ENCODE assay signal across 19 mouse cellular contexts in genomic region chr1:55134301-55134700, GRCm38 (mm10). TPM values are rescaled to one million over a fixed set of nuclear protein-coding genes. Genes with fewer than 3 reads are reported as not detected.
DNase-seq lines count a peak whose midpoint lies in the region; ATAC-seq and TF ChIP-seq lines count a peak whose summit lies in the region.
"Had no signal": no experiment of that assay in that cellular context is flagged by ENCODE, and none has a peak within 500 bp of the region (broad histone marks: within the 10 kb centered on the region; RNA-seq: fewer than 3 reads in every experiment).

No protein-coding gene starts in this region.

- peaks cover 13% of the 10 kb centered on the region for H3K4me1 ChIP-seq in forebrain, embryonic 14.5 days (ENCODE audit: control insufficient read depth, insufficient read depth, low read length)
- peaks cover 14% of the 10 kb centered on the region for H3K4me1 ChIP-seq in forebrain, embryonic 15.5 days
- H3K4me1 ChIP-seq in heart, adult 2 months (ENCODE audit: control insufficient read depth, insufficient read depth, low read length), result peaks cover 7% of the 10 kb centered on the region

- H3K9me3 ChIP-seq in forebrain, embryonic 14.5 days (replicated peaks; ENCODE audit: control insufficient read depth, low read length), result no peaks in the 10 kb centered on the region
- no peaks in the 10 kb centered on the region for H3K9me3 ChIP-seq in forebrain, embryonic 15.5 days
- H3K9me3 ChIP-seq: G1E had no signal

- TF ChIP-seq EP300 in heart, adult 2 months (IDR thresholded peaks at IDR 0.05; ENCODE audit: insufficient read depth, low read depth, low read length), result no peak

- H3K4me3 ChIP-seq in forebrain, embryonic 14.5 days (ENCODE audit: low read depth, low read length), result no peak overlapping the region
- H3K4me3 ChIP-seq in forebrain, embryonic 15.5 days, result no peak overlapping the region
- no peak overlapping the region for H3K4me3 ChIP-seq in heart, adult 2 months

- H3K9ac ChIP-seq in forebrain, embryonic 14.5 days (ENCODE audit: low read length), result 0 out of 2 replicates have a peak overlapping the region, but pooled peaks have one; percentile 5
- H3K9ac ChIP-seq in forebrain, embryonic 15.5 days (replicated peaks), result no peak overlapping the region
- no peak overlapping the region for H3K9ac ChIP-seq in heart, adult 2 months (ENCODE audit: low read depth, low read length)

- TF ChIP-seq POLR2A in heart, adult 2 months (IDR thresholded peaks at IDR 0.05; ENCODE audit: insufficient read depth, low read depth, low read length), result no peak

- no peak overlapping the region for H3K4me2 ChIP-seq in forebrain, embryonic 14.5 days (ENCODE audit: low read length)
- no peak overlapping the region for H3K4me2 ChIP-seq in forebrain, embryonic 15.5 days (replicated peaks)

- H3K36me3 ChIP-seq in forebrain, embryonic 14.5 days (ENCODE audit: control insufficient read depth, insufficient read depth, low read length), result peaks cover 4% of the 10 kb centered on the region; the same call in 1 of the 2 replicates
- H3K36me3 ChIP-seq in forebrain, embryonic 15.5 days, result peaks cover 9% of the 10 kb centered on the region; the same call in 1 of the 2 replicates
- peaks cover 14% of the 10 kb centered on the region for H3K36me3 ChIP-seq in heart, adult 2 months (ENCODE audit: control insufficient read depth, insufficient read depth, low read length)

- H3K27ac ChIP-seq in forebrain, embryonic 14.5 days (ENCODE audit: low read depth, low read length), result no peak overlapping the region
- no peak overlapping the region for H3K27ac ChIP-seq in forebrain, embryonic 15.5 days (replicated peaks)
- H3K27ac ChIP-seq in heart, adult 2 months, result no peak overlapping the region

- 95% methylated on average over 3 of the region's 3 CpGs for WGBS in forebrain, embryonic 14.5 days
- 100% methylated on average over 3 of the region's 3 CpGs for WGBS in forebrain, embryonic 15.5 days
- WGBS in heart, adult 2 months, result 93% methylated on average over 3 of the region's 3 CpGs

- no peak for ATAC-seq in forebrain, embryonic 14.5 days
- no peak for ATAC-seq in forebrain, embryonic 15.5 days (replicated peaks)
- ATAC-seq: activated CD4-positive, CD25-positive, alpha-beta regulatory T cell, adult 4 months; CD4-positive, CD25-positive, alpha-beta regulatory T cell, adult 4 months; Patski had no signal

- peaks cover 9% of the 10 kb centered on the region for H3K79me2 ChIP-seq in heart, adult 2 months (replicated peaks; ENCODE audit: control insufficient read depth, insufficient read depth, low read length)

- intact Hi-C loops in heart, adult 2 months (cut with DNase I), result loop anchor here (5.0 kb wide), 1 partner anchor 82 kb away; the partner anchor contains the start of gene Coq10b

- no peaks in the 10 kb centered on the region for H3K27me3 ChIP-seq in forebrain, embryonic 14.5 days (replicated peaks; ENCODE audit: control insufficient read depth, insufficient read depth, low read length)
- H3K27me3 ChIP-seq in forebrain, embryonic 15.5 days, result no peaks in the 10 kb centered on the region
- H3K27me3 ChIP-seq in heart, adult 2 months (ENCODE audit: control insufficient read depth, insufficient read depth, low read length), result no peaks in the 10 kb centered on the region
- H3K27me3 ChIP-seq: CH12.LX, Patski had no signal

- no peak for TF ChIP-seq CTCF in heart, adult 2 months (IDR thresholded peaks at IDR 0.05)

- DNase-seq in forebrain, embryonic 14.5 days (ENCODE audit: low spot score), result no peak
- peak; percentile 82 for DNase-seq in heart, adult 11 months
- DNase-seq in heart, adult 2 months, result no peak
- DNase-seq: adrenal gland, adult 2 months; adrenal gland, adult 8-10 months; adrenal gland, postnatal 10 days; adrenal gland, postnatal 14 days; adrenal gland, postnatal 25 days; adrenal gland, postnatal 36 days; B cell, adult 2 months; cerebellum, adult 11 months; cerebellum, adult 11-12 months; cerebellum, adult 18-20 months had no signal

RNA-seq across cellular contexts. Expression of gene Mob4, which starts 3.3 kb away (rescaled TPM):
- 173 and 187 TPM in 2 replicates for polyA plus RNA-seq in forebrain, embryonic 14.5 days (2014; fragmentation: Nextera tagmentation; extraction: Ambion mirVana)
- polyA plus RNA-seq in forebrain, embryonic 15.5 days (2015; fragmentation: Nextera tagmentation; extraction: Ambion mirVana), result 175 and 182 TPM in 2 replicates
- total RNA-seq in heart, adult 2 months (2021), result 10 to 100 TPM; 27.8 to 32.0 TPM
- polyA plus RNA-seq in heart, adult 2 months (2012; rRNA removed), result 11.1 and 22.3 TPM in 2 replicates

RNA-seq across cellular contexts. Expression of gene Hspd1, which starts 46.3 kb away (rescaled TPM):
- 240 and 246 TPM in 2 replicates for polyA plus RNA-seq in forebrain, embryonic 14.5 days (2014; fragmentation: Nextera tagmentation; extraction: Ambion mirVana)
- polyA plus RNA-seq in forebrain, embryonic 15.5 days (2015; fragmentation: Nextera tagmentation; extraction: Ambion mirVana), result 291 and 296 TPM in 2 replicates
- total RNA-seq in heart, adult 2 months (2021), result 100 to 1,000 TPM; 373 to 383 TPM
- polyA plus RNA-seq in heart, adult 2 months (2012; rRNA removed), result 68.5 and 143 TPM in 2 replicates

RNA-seq across cellular contexts. Expression of gene Hspe1, which starts 46.4 kb away (rescaled TPM):
- polyA plus RNA-seq in forebrain, embryonic 14.5 days (2014; fragmentation: Nextera tagmentation; extraction: Ambion mirVana), result 257 and 283 TPM in 2 replicates
- polyA plus RNA-seq in forebrain, embryonic 15.5 days (2015; fragmentation: Nextera tagmentation; extraction: Ambion mirVana), result 253 and 276 TPM in 2 replicates
- total RNA-seq in heart, adult 2 months (2021), result 100 to 1,000 TPM; 153 to 180 TPM
- 44.5 and 69.3 TPM in 2 replicates for polyA plus RNA-seq in heart, adult 2 months (2012; rRNA removed)
